Mouse (Mus musculus) layer of hippocampus, postnatal 25 days (tissue): ENCODE data around the gene Elk1. TPM values are rescaled to one million over a fixed set of nuclear protein-coding genes. Genes with fewer than 3 reads are reported as not detected.

ENCODE experiments used
- DNase-seq, 2 experiments: peaks; one replicate each; pipeline ENCODE4 v3.0.0; 2022; ENCODE audit warnings: mixed read lengths in 2 of 2, low spot score in 1 of 2; ENCODE audit errors: extremely low spot score in 1 of 2
- total RNA-seq, 2 experiments: library from RNA; stranded (reverse); gene quantifications; 2 replicates each; pipeline ENCODE4 v1.2.3; 2021

Elk1 gene
- 10 to 100 TPM; 75.4 to 79.0 TPM for total RNA-seq

- peak; percentile 49 to 56 for DNase-seq
Measured at GRCm38 (mm10) chrX:20950191-20950880, at the start of gene Elk1. Gene Elk1 (minus strand): TSS chrX:20950608.

GRCm38 (mm10) chrX:20980901-20981300 is 30.5 kb upstream of the Elk1 start:
- no peak for DNase-seq

GRCm38 (mm10) chrX:20961477-20962378 is 11.3 kb upstream of the Elk1 start, which contains the start of gene Uxt:
Gene Uxt (minus strand): TSS chrX:20962017.
- DNase-seq, result peak; percentile 68 to 75

GRCm38 (mm10) chrX:20946055-20946454 is 4.4 kb downstream of the Elk1 start:
- DNase-seq, result peak in 1 of 2 experiments; percentile 56

- no peak for DNase-seq
Measured at GRCm38 (mm10) chrX:20931963-20932362, 18.4 kb downstream of the Elk1 start.

- DNase-seq, result no peak
Measured at GRCm38 (mm10) chrX:20931364-20931763, 19.0 kb downstream of the Elk1 start, which contains the start of gene Cfp. Gene Cfp (minus strand): TSS chrX:20931555.

- DNase-seq, result no peak
Measured at GRCm38 (mm10) chrX:20929859-20930258, 20.5 kb downstream of the Elk1 start.

- no peak for DNase-seq
Measured at GRCm38 (mm10) chrX:20924976-20925375, 25.4 kb downstream of the Elk1 start.

- DNase-seq, result no peak
Measured at GRCm38 (mm10) chrX:20923506-20923905, 26.9 kb downstream of the Elk1 start.

GRCm38 (mm10) chrX:20921366-20921765 is 29.0 kb downstream of the Elk1 start:
- no peak for DNase-seq

GRCm38 (mm10) chrX:20920844-20921364 is 29.5 kb downstream of the Elk1 start, which contains the start of gene Syn1:
Gene Syn1 (minus strand): TSS chrX:20921004.
- DNase-seq, result peak; percentile 53 to 60

- DNase-seq, result peak in 1 of 2 experiments; percentile 20
Measured at GRCm38 (mm10) chrX:20920249-20920843, 30.1 kb downstream of the Elk1 start.

- DNase-seq, result no peak
Measured at GRCm38 (mm10) chrX:20915075-20915474, 35.3 kb downstream of the Elk1 start.

- DNase-seq, result no peak
Measured at GRCm38 (mm10) chrX:20913726-20914125, 36.7 kb downstream of the Elk1 start.

- no peak for DNase-seq
Measured at GRCm38 (mm10) chrX:20910074-20910473, 40.3 kb downstream of the Elk1 start.

Other genes with a start within 250 kb of the Elk1 start
- gene Usp11, start 246.7 kb downstream of the Elk1 start, total RNA-seq, result 100 to 1,000 TPM; 104 TPM
- 100 to 1,000 TPM; 187 to 192 TPM for gene Araf, start 152.8 kb downstream of the Elk1 start, total RNA-seq
- gene Timp1, start 80.4 kb downstream of the Elk1 start, total RNA-seq, result under 1 TPM; 0.34 to 0.47 TPM
- 100 to 1,000 TPM; 476 to 498 TPM for gene Syn1, start 29.6 kb downstream of the Elk1 start, total RNA-seq
- 10 to 100 TPM; 12.4 to 17.5 TPM for gene Cfp, start 19.1 kb downstream of the Elk1 start, total RNA-seq
- gene Uxt, start 11.4 kb upstream of the Elk1 start, total RNA-seq, result 10 to 100 TPM in 1 of 2 experiments, 1 to 10 TPM in 1; 9.6 to 13.0 TPM
- gene Zfp182, start 111.7 kb upstream of the Elk1 start, total RNA-seq, result 10 to 100 TPM in 1 of 2 experiments, 1 to 10 TPM in 1; 7.3 to 11.4 TPM
- gene Spaca5, start 117.8 kb upstream of the Elk1 start, total RNA-seq, result not detected
- gene Zfp300, start 138.9 kb upstream of the Elk1 start, total RNA-seq, result 1 to 10 TPM; 4.2 to 4.6 TPM
- gene Ssxa1, start 165.2 kb upstream of the Elk1 start, total RNA-seq, result not detected
- not detected for gene Gm21876, start 225.0 kb upstream of the Elk1 start, total RNA-seq